Mouse (Mus musculus): Measurements from ENCODE around the gene Ccdc65.

- no peak for TF ChIP-seq MAFK (IDR thresholded peaks at IDR 0.05; ENCODE audit: insufficient read depth, low read depth, low read length)
- TF ChIP-seq HCFC1 (IDR thresholded peaks at IDR 0.05; ENCODE audit: borderline replicate concordance, insufficient read depth, low read length): no peak
- no peak for TF ChIP-seq ZC3H11A (IDR thresholded peaks at IDR 0.05; ENCODE audit: borderline replicate concordance, low read depth, low read length)
- no peak for TF ChIP-seq ZNF384 (IDR thresholded peaks at IDR 0.05; ENCODE audit: low read depth, low read length)
- TF ChIP-seq CHD2 (IDR thresholded peaks at IDR 0.05; ENCODE audit: low read depth, low read length): no peak
These were observed 24.3 kb upstream of the Ccdc65 start for GRCm38 (mm10) chr15:98683746-98684145.
